Mouse (Mus musculus): Measurements from ENCODE around the gene Esyt3. TPM values are rescaled to one million over a fixed set of nuclear protein-coding genes. Genes with fewer than 3 reads are reported as not detected.

Gene Esyt3
- polyA plus RNA-seq, 2 experiments, result 0.69 to 1.1 TPM

DNA sequence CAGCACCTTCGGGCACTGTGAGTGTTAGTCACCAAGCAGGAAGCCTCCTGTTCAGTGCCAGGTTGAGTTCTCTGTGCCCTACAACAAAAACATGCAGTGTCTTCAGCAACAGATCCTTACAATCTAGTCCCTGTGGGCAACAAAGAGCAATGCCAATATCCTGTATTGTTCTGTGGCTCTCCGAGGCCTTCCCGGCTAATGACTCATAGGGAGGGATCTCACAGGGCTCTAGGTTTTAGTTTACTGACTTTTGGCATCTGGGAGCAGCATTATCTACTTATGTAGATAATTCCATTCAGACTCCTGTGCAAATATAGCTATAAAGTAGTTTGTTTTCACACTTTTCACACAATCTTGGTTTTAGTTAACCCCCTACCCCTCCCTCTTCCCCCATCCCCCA lies 7.5 kb upstream of the Esyt3 start:
- ATAC-seq (ENCODE audit: low FRiP score, low read depth) (no peak), DNase-seq (ENCODE audit: low spot score) (no peak)
- H3K4me2 ChIP-seq (replicated peaks; ENCODE audit: low read depth, low read length, severe bottlenecking), result no peak overlapping the region
- H3K9ac ChIP-seq (ENCODE audit: low read depth, low read length, severe bottlenecking), result no peak overlapping the region
- 81% methylated on average over 3 of the region's 3 CpGs for WGBS
- no peak overlapping the region for H3K27ac ChIP-seq (replicated peaks; ENCODE audit: low read depth, low read length)
- TF ChIP-seq POLR2A (IDR thresholded peaks at IDR 0.05; ENCODE audit: borderline replicate concordance, extremely low read depth, insufficient read depth, insufficient read length), result no peak
- H3K4me1 ChIP-seq (ENCODE audit: control insufficient read depth, insufficient read depth, low read length), result no peaks in the 10 kb centered on the region
- no peaks in the 10 kb centered on the region for H3K27me3 ChIP-seq (ENCODE audit: control insufficient read depth, insufficient read depth, low read length)
- H3K4me3 ChIP-seq (replicated peaks; ENCODE audit: low read length), result no peak overlapping the region
- H3K36me3 ChIP-seq (ENCODE audit: control insufficient read depth, insufficient read depth, low read length), result no peaks in the 10 kb centered on the region
- H3K9me3 ChIP-seq (ENCODE audit: control insufficient read depth, low read length), result no peaks in the 10 kb centered on the region

DNA sequence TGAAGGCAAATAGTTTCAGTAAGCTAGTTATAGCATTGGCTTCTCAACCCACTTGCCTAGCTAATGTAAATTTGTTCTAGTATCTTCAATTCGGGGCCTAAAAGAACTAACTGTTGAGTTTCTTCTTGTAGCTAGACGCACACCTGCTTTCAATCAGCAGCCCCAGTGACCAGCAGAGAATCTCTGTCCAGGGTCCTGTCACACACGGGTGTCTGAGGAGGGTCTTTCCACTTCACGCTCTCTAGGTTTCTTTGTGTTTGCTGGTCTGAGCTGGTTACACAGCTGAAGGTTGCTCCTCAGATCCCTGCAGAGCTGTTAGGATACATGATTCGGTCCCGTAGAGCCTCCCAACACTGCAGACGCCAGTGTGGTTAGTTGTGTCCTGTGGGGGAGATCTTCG lies 4.7 kb upstream of the Esyt3 start:
- Histone ChIP-seq H3K36me3 (ENCODE audit: control insufficient read depth, insufficient read depth, low read length) (no peaks in the 10 kb centered on the region), H3K4me2 (replicated peaks; ENCODE audit: low read depth, low read length, severe bottlenecking) (no peak overlapping the region), H3K27ac (replicated peaks; ENCODE audit: low read depth, low read length) (no peak overlapping the region), H3K27me3 (ENCODE audit: control insufficient read depth, insufficient read depth, low read length) (peaks cover 14% of the 10 kb centered on the region), H3K4me3 (replicated peaks; ENCODE audit: low read length) (no peak overlapping the region), H3K9ac (ENCODE audit: low read depth, low read length, severe bottlenecking) (no peak overlapping the region), H3K4me1 (ENCODE audit: control insufficient read depth, insufficient read depth, low read length) (0 out of 2 replicates have a peak, but pooled peaks cover 3% of the 10 kb centered on the region), H3K9me3 (ENCODE audit: control insufficient read depth, low read length) (no peaks in the 10 kb centered on the region)
- DNase-seq (ENCODE audit: low spot score) (peak; percentile 20), ATAC-seq (ENCODE audit: low FRiP score, low read depth) (no peak)
- no peak for TF ChIP-seq POLR2A (IDR thresholded peaks at IDR 0.05; ENCODE audit: borderline replicate concordance, extremely low read depth, insufficient read depth, insufficient read length)
- 55% methylated on average over 8 of the region's 8 CpGs for whole genome bisulfite sequencing

DNA sequence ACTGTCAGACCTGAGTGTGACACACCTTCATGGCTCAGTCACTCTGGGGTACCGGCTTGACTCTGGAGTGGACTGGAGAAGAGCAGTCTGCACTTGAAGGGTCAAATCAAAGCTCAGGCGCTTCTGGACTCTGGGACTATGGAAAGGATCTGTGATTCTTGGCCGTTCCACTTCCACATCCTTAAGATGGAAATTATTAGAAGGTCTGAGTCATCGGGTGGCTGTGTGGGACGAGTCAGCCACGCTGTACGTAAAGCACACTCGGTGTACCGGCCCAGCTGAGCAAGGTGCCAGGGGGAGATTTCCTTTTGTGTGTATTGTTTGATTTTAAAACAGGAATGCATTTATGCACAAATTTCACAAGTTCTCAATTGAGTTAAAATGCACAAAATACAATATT lies 3.6 kb upstream of the Esyt3 start:
- DNase-seq (ENCODE audit: low spot score), result no peak
- H3K4me1 ChIP-seq (ENCODE audit: control insufficient read depth, insufficient read depth, low read length), result peaks cover 9% of the 10 kb centered on the region; the same call in 1 of the 2 replicates
- no peaks in the 10 kb centered on the region for H3K9me3 ChIP-seq (ENCODE audit: control insufficient read depth, low read length)
- no peak overlapping the region for H3K27ac ChIP-seq (replicated peaks; ENCODE audit: low read depth, low read length)
- no peak for ATAC-seq (ENCODE audit: low FRiP score, low read depth)
- H3K36me3 ChIP-seq (ENCODE audit: control insufficient read depth, insufficient read depth, low read length), result no peaks in the 10 kb centered on the region
- H3K9ac ChIP-seq (ENCODE audit: low read depth, low read length, severe bottlenecking), result no peak overlapping the region
- H3K4me2 ChIP-seq (replicated peaks; ENCODE audit: low read depth, low read length, severe bottlenecking), result no peak overlapping the region
- TF ChIP-seq POLR2A (IDR thresholded peaks at IDR 0.05; ENCODE audit: borderline replicate concordance, extremely low read depth, insufficient read depth, insufficient read length), result no peak
- H3K27me3 ChIP-seq (ENCODE audit: control insufficient read depth, insufficient read depth, low read length), result peaks cover 25% of the 10 kb centered on the region
- no peak overlapping the region for H3K4me3 ChIP-seq (replicated peaks; ENCODE audit: low read length)
- 80% methylated on average over 9 of the region's 9 CpGs for WGBS

DNA sequence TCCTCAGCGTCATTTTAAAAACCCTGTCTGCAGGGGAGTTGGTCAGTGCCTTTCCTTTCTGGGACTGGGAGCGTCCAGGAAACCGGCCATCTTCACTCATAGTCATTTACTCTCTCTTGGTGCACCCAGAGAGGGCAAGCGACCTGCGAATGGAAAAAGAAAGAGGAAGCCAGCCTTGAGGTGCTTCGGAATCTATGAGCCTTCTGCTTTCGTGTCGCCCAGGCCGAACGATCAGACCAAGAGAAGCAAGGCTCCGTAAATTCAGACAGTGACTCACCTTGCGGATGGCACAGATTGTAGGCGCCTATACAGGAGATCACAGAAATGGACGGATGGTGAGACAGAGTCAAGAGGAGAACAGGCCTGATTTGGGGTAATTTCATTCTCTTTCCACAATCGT lies 655 bp upstream of the Esyt3 start:
- TF ChIP-seq POLR2A (IDR thresholded peaks at IDR 0.05; ENCODE audit: borderline replicate concordance, extremely low read depth, insufficient read depth, insufficient read length), result no peak
- no peak overlapping the region for H3K27ac ChIP-seq (replicated peaks; ENCODE audit: low read depth, low read length)
- no peaks in the 10 kb centered on the region for H3K36me3 ChIP-seq (ENCODE audit: control insufficient read depth, insufficient read depth, low read length)
- 90% methylated on average over 15 of the region's 15 CpGs for WGBS
- H3K4me2 ChIP-seq (replicated peaks; ENCODE audit: low read depth, low read length, severe bottlenecking), result no peak overlapping the region
- no peak for ATAC-seq (ENCODE audit: low FRiP score, low read depth)
- H3K27me3 ChIP-seq (ENCODE audit: control insufficient read depth, insufficient read depth, low read length), result peaks cover 36% of the 10 kb centered on the region
- H3K9me3 ChIP-seq (ENCODE audit: control insufficient read depth, low read length), result no peaks in the 10 kb centered on the region
- H3K4me3 ChIP-seq (replicated peaks; ENCODE audit: low read length), result no peak overlapping the region
- peaks cover 9% of the 10 kb centered on the region; the same call in 1 of the 2 replicates for H3K4me1 ChIP-seq (ENCODE audit: control insufficient read depth, insufficient read depth, low read length)
- DNase-seq (ENCODE audit: low spot score), result no peak
- H3K9ac ChIP-seq (ENCODE audit: low read depth, low read length, severe bottlenecking), result no peak overlapping the region

DNA sequence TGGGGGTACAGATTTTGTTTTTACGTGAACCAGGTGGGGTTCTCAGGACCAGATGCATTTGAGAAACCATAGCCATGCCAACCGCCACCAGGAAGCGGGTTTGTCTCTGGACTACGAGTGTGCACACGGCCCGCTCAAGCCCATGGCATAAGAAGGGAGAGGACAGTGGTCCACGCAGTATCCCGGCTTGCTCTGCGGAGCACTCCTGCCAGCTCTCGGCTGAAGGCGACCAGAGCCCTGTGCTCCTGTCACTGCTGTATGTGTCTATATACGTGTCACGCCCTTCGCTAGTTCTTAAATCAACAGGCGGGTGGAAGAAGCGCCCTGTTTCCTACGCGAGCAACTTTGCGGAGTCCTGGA lies 816 bp downstream of the Esyt3 start:
- Histone ChIP-seq H3K36me3 (ENCODE audit: control insufficient read depth, insufficient read depth, low read length) (no peaks in the 10 kb centered on the region), H3K4me1 (ENCODE audit: control insufficient read depth, insufficient read depth, low read length) (peaks cover 9% of the 10 kb centered on the region; the same call in 1 of the 2 replicates), H3K27me3 (ENCODE audit: control insufficient read depth, insufficient read depth, low read length) (peaks cover 36% of the 10 kb centered on the region), H3K9me3 (ENCODE audit: control insufficient read depth, low read length) (no peaks in the 10 kb centered on the region), H3K9ac (ENCODE audit: low read depth, low read length, severe bottlenecking) (peak overlapping the region; percentile 50), H3K27ac (replicated peaks; ENCODE audit: low read depth, low read length) (no peak overlapping the region), H3K4me3 (replicated peaks; ENCODE audit: low read length) (peak overlapping the region; percentile 48), H3K4me2 (replicated peaks; ENCODE audit: low read depth, low read length, severe bottlenecking) (peak overlapping the region; percentile 99)
- no peak for TF ChIP-seq POLR2A (IDR thresholded peaks at IDR 0.05; ENCODE audit: borderline replicate concordance, extremely low read depth, insufficient read depth, insufficient read length)
- DNase-seq (ENCODE audit: low spot score) (no peak), ATAC-seq (ENCODE audit: low FRiP score, low read depth) (no peak)
- WGBS, result 6% methylated on average over 19 of the region's 19 CpGs

DNA sequence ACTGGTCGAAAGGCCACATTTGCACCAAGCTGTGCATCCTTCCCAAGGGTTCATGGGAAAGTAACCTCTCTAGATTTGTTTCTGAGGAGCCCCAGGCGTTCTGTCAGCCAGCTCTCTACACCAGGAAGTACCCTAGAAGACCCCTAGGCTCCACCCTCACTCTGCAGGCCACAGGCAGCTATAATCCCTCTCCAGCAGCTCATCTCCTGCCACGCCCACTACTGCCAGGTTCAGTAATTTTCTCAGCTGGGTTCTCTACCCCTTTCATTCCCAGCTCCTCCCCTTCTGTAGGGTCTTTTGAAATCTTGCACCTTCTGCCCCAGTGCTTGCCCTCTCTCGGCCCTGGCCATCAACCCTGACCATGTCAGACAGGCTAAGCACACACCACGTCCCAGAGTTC lies 2.4 kb downstream of the Esyt3 start:
- Histone ChIP-seq H3K4me2 (replicated peaks; ENCODE audit: low read depth, low read length, severe bottlenecking) (no peak overlapping the region), H3K9me3 (ENCODE audit: control insufficient read depth, low read length) (no peaks in the 10 kb centered on the region), H3K4me3 (replicated peaks; ENCODE audit: low read length) (no peak overlapping the region), H3K27me3 (ENCODE audit: control insufficient read depth, insufficient read depth, low read length) (peaks cover 36% of the 10 kb centered on the region), H3K27ac (replicated peaks; ENCODE audit: low read depth, low read length) (no peak overlapping the region), H3K4me1 (ENCODE audit: control insufficient read depth, insufficient read depth, low read length) (peaks cover 9% of the 10 kb centered on the region; the same call in 1 of the 2 replicates), H3K36me3 (ENCODE audit: control insufficient read depth, insufficient read depth, low read length) (no peaks in the 10 kb centered on the region), H3K9ac (ENCODE audit: low read depth, low read length, severe bottlenecking) (no peak overlapping the region)
- ATAC-seq (ENCODE audit: low FRiP score, low read depth), result no peak
- 17% methylated on average over 5 of the region's 5 CpGs for WGBS
- TF ChIP-seq POLR2A (IDR thresholded peaks at IDR 0.05; ENCODE audit: borderline replicate concordance, extremely low read depth, insufficient read depth, insufficient read length), result no peak
- no peak for DNase-seq (ENCODE audit: low spot score)

All from limb, embryonic 14.5 days (tissue).